In genomic region chr12:4841392-4841887, GRCm38 (mm10) we compare ENCODE assay signal across 8 mouse cellular contexts. TPM values are rescaled to one million over a fixed set of nuclear protein-coding genes. Genes with fewer than 3 reads are reported as not detected.
A peak's percentile ranks its signal among the peaks of the same experiment; 100 is the strongest.
DNase-seq lines count a peak whose midpoint lies in the region; ATAC-seq and TF ChIP-seq lines count a peak whose summit lies in the region.

Fkbp1b (minus strand) TSS chr12:4841591.

- H3K9ac ChIP-seq in heart, embryonic 12.5 days: peak within 1 kb of the TSS; percentile 77
- H3K9ac ChIP-seq in kidney, postnatal 0 days (ENCODE audit: low read depth, low read length): peak within 1 kb of the TSS; percentile 64
- peak within 1 kb of the TSS; percentile 61 for H3K9ac ChIP-seq in liver, embryonic 15.5 days
- H3K9ac ChIP-seq in neural tube, embryonic 11.5 days (ENCODE audit: low read length): peak within 1 kb of the TSS; percentile 67

- peak within 1 kb of the TSS; percentile 80 for H3K4me2 ChIP-seq in heart, embryonic 12.5 days
- peak within 1 kb of the TSS; percentile 96 for H3K4me2 ChIP-seq in kidney, postnatal 0 days (ENCODE audit: low read length)
- H3K4me2 ChIP-seq in liver, embryonic 15.5 days: peak within 1 kb of the TSS; percentile 98
- peak within 1 kb of the TSS; percentile 83 for H3K4me2 ChIP-seq in neural tube, embryonic 11.5 days (ENCODE audit: low read depth)

- H3K4me1 ChIP-seq in embryonic facial prominence, embryonic 10.5 days: peaks cover 29% of the 10 kb centered on the region
- peaks cover 21% of the 10 kb centered on the region for H3K4me1 ChIP-seq in heart, embryonic 12.5 days (replicated peaks)
- 0 out of 2 replicates have a peak, but pooled peaks cover 13% of the 10 kb centered on the region for H3K4me1 ChIP-seq in kidney, postnatal 0 days (replicated peaks; ENCODE audit: insufficient read depth, low read length)
- peaks cover 44% of the 10 kb centered on the region for H3K4me1 ChIP-seq in liver, embryonic 15.5 days (replicated peaks)
- peaks cover 10% of the 10 kb centered on the region for H3K4me1 ChIP-seq in neural tube, embryonic 11.5 days (ENCODE audit: control insufficient read depth, insufficient read depth, low read length)

- H3K4me3 ChIP-seq in C2C12 (ENCODE audit: insufficient read depth, poor library complexity, severe bottlenecking): peak within 1 kb of the TSS; percentile 52
- peak within 1 kb of the TSS; percentile 88 for H3K4me3 ChIP-seq in embryonic facial prominence, embryonic 10.5 days
- H3K4me3 ChIP-seq in heart, embryonic 12.5 days: peak within 1 kb of the TSS; percentile 80
- peak within 1 kb of the TSS; percentile 67 for H3K4me3 ChIP-seq in kidney, postnatal 0 days (replicated peaks; ENCODE audit: low read depth, low read length)
- peak within 1 kb of the TSS; percentile 71 for H3K4me3 ChIP-seq in liver, embryonic 15.5 days (replicated peaks)
- peak within 1 kb of the TSS; percentile 60 for H3K4me3 ChIP-seq in neural tube, embryonic 11.5 days (ENCODE audit: low read depth, low read length)

- H3K79me3 ChIP-seq in C2C12 (ENCODE audit: low read depth): peaks cover 12% of the 10 kb centered on the region

- peak; percentile 79 for ATAC-seq in heart, embryonic 12.5 days (ENCODE audit: insufficient number of reproducible peaks, low FRiP score)
- peak; percentile 47 for ATAC-seq in kidney, postnatal 0 days (replicated peaks; ENCODE audit: low FRiP score, low read depth)
- peak; percentile 56 for ATAC-seq in liver, embryonic 15.5 days (ENCODE audit: insufficient read depth)
- ATAC-seq in neural tube, embryonic 11.5 days (ENCODE audit: insufficient read depth, low FRiP score, low TSS enrichment): peak; percentile 70

- no peaks in the 10 kb centered on the region for H3K36me3 ChIP-seq in C2C12 (ENCODE audit: control insufficient read depth, insufficient read depth)
- 0 out of 2 replicates have a peak, but pooled peaks cover 2% of the 10 kb centered on the region for H3K36me3 ChIP-seq in embryonic facial prominence, embryonic 10.5 days (replicated peaks)
- H3K36me3 ChIP-seq in heart, embryonic 12.5 days: no peaks in the 10 kb centered on the region
- no peaks in the 10 kb centered on the region for H3K36me3 ChIP-seq in kidney, postnatal 0 days (ENCODE audit: insufficient read depth, low read length)
- H3K36me3 ChIP-seq in liver, embryonic 15.5 days (replicated peaks): no peaks in the 10 kb centered on the region
- H3K36me3 ChIP-seq in neural tube, embryonic 11.5 days (ENCODE audit: control insufficient read depth, insufficient read depth, low read length): no peaks in the 10 kb centered on the region

- no peaks in the 10 kb centered on the region for H3K9me3 ChIP-seq in embryonic facial prominence, embryonic 10.5 days
- no peaks in the 10 kb centered on the region for H3K9me3 ChIP-seq in heart, embryonic 12.5 days (replicated peaks)
- no peaks in the 10 kb centered on the region for H3K9me3 ChIP-seq in kidney, postnatal 0 days (replicated peaks; ENCODE audit: low read length)
- H3K9me3 ChIP-seq in liver, embryonic 15.5 days (replicated peaks): no peaks in the 10 kb centered on the region
- H3K9me3 ChIP-seq in neural tube, embryonic 11.5 days (ENCODE audit: control insufficient read depth, low read length): no peaks in the 10 kb centered on the region

- peaks cover 31% of the 10 kb centered on the region for H3K79me2 ChIP-seq in C2C12 (ENCODE audit: control insufficient read depth, insufficient read depth)

- H3K27ac ChIP-seq in embryonic facial prominence, embryonic 10.5 days (replicated peaks): peak within 1 kb of the TSS; percentile 82
- no peak within 1 kb of the TSS for H3K27ac ChIP-seq in heart, embryonic 12.5 days (ENCODE audit: poor library complexity, severe bottlenecking)
- no peak within 1 kb of the TSS for H3K27ac ChIP-seq in kidney, postnatal 0 days
- peak within 1 kb of the TSS; percentile 38; the same call in 1 of the 2 replicates for H3K27ac ChIP-seq in liver, embryonic 15.5 days (replicated peaks)
- no peak within 1 kb of the TSS for H3K27ac ChIP-seq in neural tube, embryonic 11.5 days (ENCODE audit: low read depth, low read length)

- H3K27me3 ChIP-seq in C2C12 (ENCODE audit: control insufficient read depth, insufficient read depth, insufficient read length): no peaks in the 10 kb centered on the region
- H3K27me3 ChIP-seq in embryonic facial prominence, embryonic 10.5 days (replicated peaks; ENCODE audit: low read depth, poor library complexity, severe bottlenecking): peaks cover 32% of the 10 kb centered on the region
- H3K27me3 ChIP-seq in heart, embryonic 12.5 days (replicated peaks): no peaks in the 10 kb centered on the region
- no peaks in the 10 kb centered on the region for H3K27me3 ChIP-seq in kidney, postnatal 0 days (ENCODE audit: insufficient read depth, low read length)
- peaks cover 42% of the 10 kb centered on the region for H3K27me3 ChIP-seq in liver, embryonic 15.5 days
- peaks cover 5% of the 10 kb centered on the region; the same call in 1 of the 2 replicates for H3K27me3 ChIP-seq in neural tube, embryonic 11.5 days (ENCODE audit: control insufficient read depth, insufficient read depth, low read length)

- no peak for TF ChIP-seq CTCF in C2C12 (IDR thresholded peaks at IDR 0.05; ENCODE audit: control insufficient read depth, insufficient read depth, insufficient read length)
- no peak for TF ChIP-seq CTCF in kidney, postnatal 0 days (IDR thresholded peaks at IDR 0.05; ENCODE audit: low read depth)

- DNase-seq in adrenal gland, adult 2 months: peak; percentile 70
- peak; percentile 88 for DNase-seq in embryonic facial prominence, embryonic 10.5 days (ENCODE audit: low spot score)
- DNase-seq in kidney, postnatal 0 days (ENCODE audit: low spot score): peak; percentile 62
- peak; percentile 76 for DNase-seq in neural tube, embryonic 11.5 days (ENCODE audit: low spot score)
- peak; percentile 58 to 64 for DNase-seq in thymus, postnatal 36 days

- WGBS in embryonic facial prominence, embryonic 10.5 days: under 1% methylated on average over 37 of the region's 37 CpGs
- 0% methylated on average over 36 of the region's 37 CpGs for WGBS in heart, embryonic 12.5 days
- under 1% methylated on average over 37 of the region's 37 CpGs for WGBS in kidney, postnatal 0 days
- WGBS in liver, embryonic 15.5 days (ENCODE audit: insufficient replicate concordance): under 1% methylated on average over 37 of the region's 37 CpGs
- WGBS in neural tube, embryonic 11.5 days: under 1% methylated on average over 29 of the region's 37 CpGs

- peak within 1 kb of the TSS; percentile 78 for H3ac ChIP-seq in C2C12 (ENCODE audit: control insufficient read depth, insufficient read length, low read depth)

TF ChIP-seq in C2C12, 6 proteins besides CTCF, POLR2A, EP300 and RAD21:
- TF ChIP-seq MAX (IDR thresholded peaks at IDR 0.05) (no peak), USF1 (IDR thresholded peaks at IDR 0.05; ENCODE audit: low read depth) (no peak), CEBPB (IDR thresholded peaks at IDR 0.05; ENCODE audit: low read depth) (no peak), FOSL1 (IDR thresholded peaks at IDR 0.05; ENCODE audit: insufficient read depth, low read length, poor library complexity, severe bottlenecking) (no peak), MYOG (IDR thresholded peaks at IDR 0.05; ENCODE audit: control insufficient read depth, extremely low read depth, insufficient read length) (no peak)

RNA-seq across cellular contexts. Expression of gene Fkbp1b, which starts in this region (rescaled TPM):
- 5.5 TPM for polyA plus RNA-seq in C2C12 (2012; fragmentation: generic; extraction: Trizol)
- total RNA-seq in adrenal gland, adult 2 months (2021): 1 to 10 TPM; 4.2 to 9.6 TPM
- 5.2 and 8.9 TPM in 2 replicates for polyA plus RNA-seq in adrenal gland, adult 2 months (2012; rRNA removed)
- 6.4 and 9.7 TPM in 2 replicates for polyA plus RNA-seq in embryonic facial prominence, embryonic 10.5 days (2016; fragmentation: Nextera tagmentation; extraction: Ambion mirVana)
- polyA plus RNA-seq in heart, embryonic 12.5 days (2016; fragmentation: Nextera tagmentation; extraction: Ambion mirVana): 6.9 and 10.7 TPM in 2 replicates
- 7.6 and 8.8 TPM in 2 replicates for polyA plus RNA-seq in kidney, postnatal 0 days (2015; fragmentation: Nextera tagmentation; extraction: Ambion mirVana)
- 3.2 and 3.6 TPM in 2 replicates for polyA plus RNA-seq in liver, embryonic 15.5 days (2015; fragmentation: Nextera tagmentation; extraction: Ambion mirVana)
- polyA plus RNA-seq in neural tube, embryonic 11.5 days (2014; fragmentation: Nextera tagmentation; extraction: Ambion mirVana): 22.7 and 30.2 TPM in 2 replicates

Comparison
In these comparisons a context has a peak if more than half of its experiments do, and no peak if none do; other contexts are left out.
1. H3K27ac ChIP-seq: peak in embryonic facial prominence, embryonic 10.5 days (single experiment) and liver, embryonic 15.5 days (single experiment); none in heart, embryonic 12.5 days (single experiment), kidney, postnatal 0 days (single experiment) and neural tube, embryonic 11.5 days (single experiment).
2. Peak in every context shown above with its lines, with median percentiles within 50 percentile points of each other: H3K4me3 ChIP-seq, DNase-seq, ATAC-seq, H3K4me2 ChIP-seq and H3K9ac ChIP-seq.